Mouse (Mus musculus) CH12.LX (cell line): ENCODE measurements around the gene Hils1.

ENCODE experiments used
- BHLHE40 ChIP-seq: IDR thresholded peaks from 2 replicates; pipeline ENCODE4 v1.6.1; 2011; ENCODE audit warnings: mild to moderate bottlenecking, low read depth, low read length, improper control_type of control experiment
- CHD2 ChIP-seq: IDR thresholded peaks from 2 replicates; pipeline ENCODE4 v1.6.1; 2011; ENCODE audit warnings: low read length, improper control_type of control experiment
- CTCF ChIP-seq, 2 experiments: IDR thresholded peaks in 1 of 2; conservative IDR thresholded peaks in 1 of 2; 2 replicates each; pipeline ENCODE4 v1.5.1; 2011 to 2012; ENCODE audit warnings: low read depth in 2 of 2, low read length in 2 of 2, improper control_type of control experiment in 1 of 2, inconsistent platforms in 1 of 2, mild to moderate bottlenecking in 1 of 2, moderate library complexity in 1 of 2
- ELF1 ChIP-seq: IDR thresholded peaks from 2 replicates; pipeline ENCODE4 v1.6.1; 2014; ENCODE audit warnings: low read depth, mild to moderate bottlenecking, inconsistent platforms, low read length, improper control_type of control experiment
- EP300 ChIP-seq: IDR thresholded peaks from 2 replicates; pipeline ENCODE4 v1.6.1; 2011; ENCODE audit warnings: low read length, improper control_type of control experiment
- ETS1 ChIP-seq: conservative IDR thresholded peaks from 2 replicates; pipeline ENCODE4 v1.6.1; 2012; ENCODE audit warnings: low read depth, mild to moderate bottlenecking, inconsistent platforms, low read length, improper control_type of control experiment, moderate library complexity
- GABPA ChIP-seq: IDR thresholded peaks from 2 replicates; pipeline ENCODE4 v1.6.1; 2012; ENCODE audit warnings: low read depth, low read length, improper control_type of control experiment, inconsistent platforms; ENCODE audit not compliant: insufficient replicate concordance
- HCFC1 ChIP-seq: IDR thresholded peaks from 2 replicates; pipeline ENCODE4 v1.6.1; 2012; ENCODE audit warnings: low read depth, mild to moderate bottlenecking, inconsistent platforms, low read length, improper control_type of control experiment
- MAX ChIP-seq: IDR thresholded peaks from 2 replicates; pipeline ENCODE4 v1.6.1; 2011; ENCODE audit warnings: low read length, improper control_type of control experiment
- POLR2A ChIP-seq: IDR thresholded peaks from 2 replicates; pipeline ENCODE4 v1.6.1; 2011; ENCODE audit warnings: low read depth, mild to moderate bottlenecking, improper control_type of control experiment, low read length
- RAD21 ChIP-seq: IDR thresholded peaks from 2 replicates; pipeline ENCODE4 v1.6.1; 2011; ENCODE audit warnings: low read depth, mild to moderate bottlenecking, low read length, improper control_type of control experiment, moderate library complexity
- TCF12 ChIP-seq: IDR thresholded peaks from 2 replicates; pipeline ENCODE4 v1.6.1; 2014; ENCODE audit warnings: low read depth, mild to moderate bottlenecking, inconsistent platforms, low read length, improper control_type of control experiment
- USF1 ChIP-seq: IDR thresholded peaks from 2 replicates; pipeline ENCODE4 v1.6.1; 2014; ENCODE audit warnings: low read depth, mild to moderate bottlenecking, inconsistent platforms, low read length, improper control_type of control experiment
- ZC3H11A ChIP-seq: IDR thresholded peaks from 2 replicates; pipeline ENCODE4 v1.6.1; 2012; ENCODE audit warnings: low read depth, mild to moderate bottlenecking, inconsistent platforms, low read length, improper control_type of control experiment

GRCm38 (mm10) chr11:94986435-94986834 lies 19.0 kb downstream of the Hils1 start:
- no peak for TF ChIP-seq POLR2A
- TF ChIP-seq BHLHE40, result no peak
- no peak for TF ChIP-seq CTCF (conservative IDR thresholded peaks at IDR 0.05 in 1 of 2, IDR thresholded peaks at IDR 0.05 in 1 of 2; ENCODE audit: low read depth in 2 of 2, low read length in 2 of 2)
- no peak for TF ChIP-seq MAX
- TF ChIP-seq ZC3H11A, result no peak
- no peak for TF ChIP-seq EP300
- no peak for TF ChIP-seq CHD2
- TF ChIP-seq GABPA, result no peak
- TF ChIP-seq TCF12, result no peak
- no peak for TF ChIP-seq ETS1
- no peak for TF ChIP-seq USF1
- TF ChIP-seq RAD21, result no peak
- TF ChIP-seq HCFC1, result no peak
- TF ChIP-seq ELF1, result no peak
